Mouse (Mus musculus) midbrain, embryonic 12.5 days (tissue): ENCODE results near the gene Pinlyp. TPM values are rescaled to one million over a fixed set of nuclear protein-coding genes. Genes with fewer than 3 reads are reported as not detected.

Experiments used
- ATAC-seq: fragments of 200-750 bp; cut with Nextera tagmentation; 2 replicates; pipeline ENCODE4 v1.8.0; 2017; ENCODE audit warnings: low read depth, moderate TSS enrichment, moderate library complexity; ENCODE audit not compliant: low FRiP score
- H3K27ac ChIP-seq: fragments of 300-500 bp; sonication (generic); replicated peaks from 2 replicates; pipeline ENCODE4 v1.5.1; 2016; ENCODE audit warnings: mild to moderate bottlenecking
- H3K27me3 ChIP-seq: fragments of 300-500 bp; sonication (generic); 2 replicates; pipeline ENCODE4 v1.6.1; 2016; ENCODE audit warnings: mild to moderate bottlenecking
- H3K36me3 ChIP-seq: fragments of 300-500 bp; sonication (generic); 2 replicates; pipeline ENCODE4 v1.6.1; 2016
- H3K4me1 ChIP-seq: fragments of 300-500 bp; sonication (generic); 2 replicates; pipeline ENCODE4 v1.6.1; 2016
- H3K4me2 ChIP-seq: fragments of 300-500 bp; sonication (generic); replicated peaks from 2 replicates; pipeline ENCODE4 v1.6.1; 2016; ENCODE audit warnings: mild to moderate bottlenecking, moderate library complexity
- H3K4me3 ChIP-seq: fragments of 300-500 bp; sonication (generic); 2 replicates; pipeline ENCODE4 v1.5.1; 2016; ENCODE audit warnings: mild to moderate bottlenecking
- H3K9ac ChIP-seq: fragments of 300-500 bp; sonication (generic); replicated peaks from 2 replicates; pipeline ENCODE4 v1.6.1; 2016; ENCODE audit warnings: mild to moderate bottlenecking, moderate library complexity
- H3K9me3 ChIP-seq: fragments of 300-500 bp; sonication (generic); 2 replicates; pipeline ENCODE4 v1.6.1; 2016; ENCODE audit warnings: mild to moderate bottlenecking
- WGBS: fragments of 180-500 bp; shearing (Covaris S2); methylation state at CpG from one replicate; pipeline ENCODE4 v1.1.7; 2016; 5-methylcytosine and 5-hydroxymethylcytosine counted together
- polyA plus RNA-seq: library from polyadenylated mRNA; unstranded; fragments of >200 nt; fragmentation: Nextera tagmentation; extraction: Ambion mirVana; gene quantifications from 2 replicates; pipeline ENCODE4 v1.2.1, GENCODE M21; 2016

Gene Pinlyp
- polyA plus RNA-seq, 1 experiment from 2014 or later: not detected

- no peak for ATAC-seq
Measured at GRCm38 (mm10) chr7:24555786-24556185, 9.9 kb upstream of the Pinlyp start.

GRCm38 (mm10) chr7:24551985-24552759 lies 6.3 kb upstream of the Pinlyp start:
- peaks cover 70% of the 10 kb centered on the region for H3K36me3 ChIP-seq
- peaks cover 11% of the 10 kb centered on the region for H3K4me1 ChIP-seq
- WGBS: 94% methylated on average over 12 of the region's 12 CpGs
- no peaks in the 10 kb centered on the region for H3K27me3 ChIP-seq
- no peak for ATAC-seq
- no peak overlapping the region for H3K4me2 ChIP-seq
- no peaks in the 10 kb centered on the region for H3K9me3 ChIP-seq
- H3K9ac ChIP-seq: no peak overlapping the region
- no peak overlapping the region for H3K27ac ChIP-seq
- no peak overlapping the region for H3K4me3 ChIP-seq

More at GRCm38 (mm10) chr7:24555786-24556185, 9.9 kb upstream of the Pinlyp start:
- no peak overlapping the region for H3K4me3 ChIP-seq
- no peak overlapping the region for H3K4me2 ChIP-seq
- no peak overlapping the region for H3K27ac ChIP-seq
- no peaks in the 10 kb centered on the region for H3K4me1 ChIP-seq
- no peaks in the 10 kb centered on the region for H3K9me3 ChIP-seq
- WGBS: 96% methylated on average over 10 of the region's 10 CpGs
- no peak overlapping the region for H3K9ac ChIP-seq
- H3K27me3 ChIP-seq: no peaks in the 10 kb centered on the region
- peaks cover 68% of the 10 kb centered on the region for H3K36me3 ChIP-seq

DNA sequence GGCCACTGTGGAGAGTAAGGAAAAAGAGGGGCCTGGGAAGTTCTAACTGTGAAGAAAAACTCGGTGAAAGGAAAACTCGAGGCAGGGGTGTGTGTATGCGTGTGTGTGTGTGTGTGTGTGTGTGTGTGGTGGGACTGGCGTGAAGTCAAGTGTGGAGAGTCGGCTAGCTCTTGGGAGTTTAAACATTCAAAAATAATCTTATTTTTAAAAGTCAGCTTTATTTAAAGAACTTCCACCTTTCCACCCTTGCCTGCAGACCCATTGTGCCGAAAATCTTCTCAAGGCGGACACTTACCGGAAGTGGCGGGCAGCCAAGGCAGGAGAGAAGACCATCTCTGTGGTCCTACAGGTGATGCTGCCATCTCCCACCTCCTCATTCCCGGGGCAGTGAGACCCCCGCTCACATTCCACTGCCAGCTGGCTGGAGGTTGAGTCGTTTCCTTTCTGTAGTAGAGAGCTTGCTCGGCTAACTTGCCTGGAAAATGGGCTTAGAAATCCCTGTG lies 1.7 kb upstream of the Pinlyp start:
- WGBS: 29% methylated on average over 13 of the region's 13 CpGs

GRCm38 (mm10) chr7:24546634-24547389 lies 894 bp upstream of the Pinlyp start:
- peak; percentile 97 for ATAC-seq
- Histone ChIP-seq H3K27ac (peak overlapping the region; percentile 50), H3K9ac (peak overlapping the region; percentile 79), H3K27me3 (no peaks in the 10 kb centered on the region), H3K4me3 (peak overlapping the region; percentile 67), H3K9me3 (no peaks in the 10 kb centered on the region), H3K4me1 (peaks cover 17% of the 10 kb centered on the region), H3K4me2 (peak overlapping the region; percentile 73), H3K36me3 (peaks cover 26% of the 10 kb centered on the region)
- WGBS: under 1% methylated on average over 57 of the region's 57 CpGs

More for the DNA sequence above, 1.7 kb upstream of the Pinlyp start:
- Histone ChIP-seq H3K4me1 (peaks cover 17% of the 10 kb centered on the region), H3K9ac (peak overlapping the region; percentile 79), H3K9me3 (no peaks in the 10 kb centered on the region), H3K4me3 (peak overlapping the region; percentile 67), H3K4me2 (peak overlapping the region; percentile 73), H3K27ac (peak overlapping the region; percentile 36; the same call in 1 of the 2 replicates), H3K36me3 (peaks cover 34% of the 10 kb centered on the region), H3K27me3 (no peaks in the 10 kb centered on the region)
- no peak for ATAC-seq

GRCm38 (mm10) chr7:24544506-24544905 lies 1.4 kb downstream of the Pinlyp start:
- no peak for ATAC-seq
- H3K27ac ChIP-seq: no peak overlapping the region
- no peaks in the 10 kb centered on the region for H3K27me3 ChIP-seq
- H3K36me3 ChIP-seq: peaks cover 13% of the 10 kb centered on the region
- 78% methylated on average over 2 of the region's 2 CpGs for WGBS
- H3K9me3 ChIP-seq: no peaks in the 10 kb centered on the region
- H3K4me1 ChIP-seq: peaks cover 17% of the 10 kb centered on the region
- no peak overlapping the region for H3K4me2 ChIP-seq
- H3K9ac ChIP-seq: no peak overlapping the region
- H3K4me3 ChIP-seq: no peak overlapping the region

- no peak for ATAC-seq
- 88% methylated on average over 4 of the region's 4 CpGs for WGBS
- Histone ChIP-seq H3K9ac (no peak overlapping the region), H3K9me3 (no peaks in the 10 kb centered on the region), H3K27me3 (no peaks in the 10 kb centered on the region), H3K36me3 (peaks cover 20% of the 10 kb centered on the region), H3K4me2 (no peak overlapping the region), H3K4me1 (0 out of 2 replicates have a peak, but pooled peaks cover 3% of the 10 kb centered on the region), H3K27ac (no peak overlapping the region), H3K4me3 (no peak overlapping the region)
Measured at GRCm38 (mm10) chr7:24539686-24540085, 6.2 kb downstream of the Pinlyp start.

DNA sequence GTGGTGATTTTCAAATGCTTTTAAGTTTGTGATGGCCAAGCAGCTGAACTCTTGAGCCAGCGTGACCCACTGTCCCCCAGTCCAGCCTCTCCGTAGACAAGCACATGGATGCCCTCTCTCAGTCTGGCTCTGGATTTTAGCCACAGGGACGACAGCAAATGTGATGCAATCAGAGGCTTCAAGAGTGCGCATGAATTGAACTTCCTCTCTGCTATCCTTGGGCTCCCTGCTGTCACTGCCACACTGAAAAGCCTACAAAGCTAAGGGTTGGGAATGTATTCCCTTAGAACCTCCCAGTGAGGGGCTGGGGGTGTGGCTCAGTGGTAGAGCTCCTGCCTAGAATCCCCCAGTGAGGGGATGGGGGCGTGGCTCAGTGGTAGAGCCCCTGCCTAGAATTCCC lies 7.2 kb downstream of the Pinlyp start:
- Histone ChIP-seq H3K4me1 (peaks cover 12% of the 10 kb centered on the region), H3K9me3 (no peaks in the 10 kb centered on the region), H3K4me3 (no peak overlapping the region), H3K9ac (no peak overlapping the region), H3K4me2 (no peak overlapping the region), H3K27me3 (peaks cover 9% of the 10 kb centered on the region), H3K36me3 (peaks cover 29% of the 10 kb centered on the region), H3K27ac (no peak overlapping the region)
- no peak for ATAC-seq
- 82% methylated on average over 5 of the region's 5 CpGs for WGBS

DNA sequence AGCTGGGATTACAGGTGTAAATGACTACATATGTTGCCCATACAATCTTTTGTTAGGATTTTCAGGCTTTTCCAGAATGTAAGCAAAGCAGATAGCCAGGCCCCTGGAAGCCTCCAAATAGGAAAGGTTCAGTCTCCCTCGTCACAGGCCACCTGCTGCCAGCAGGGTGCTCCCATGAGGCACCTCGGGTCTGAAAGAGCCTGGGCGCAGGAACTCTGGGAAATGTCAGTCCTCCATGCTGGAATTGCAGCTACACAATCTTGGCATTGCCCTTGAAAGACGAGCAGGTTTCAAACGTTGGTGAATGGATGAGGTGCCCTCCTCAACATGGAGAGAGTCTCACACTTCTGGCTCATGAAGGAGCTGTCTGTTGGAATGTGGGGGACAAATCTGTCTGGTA lies 7.8 kb downstream of the Pinlyp start:
- Histone ChIP-seq H3K36me3 (peaks cover 34% of the 10 kb centered on the region), H3K4me3 (no peak overlapping the region), H3K9ac (no peak overlapping the region), H3K27me3 (peaks cover 14% of the 10 kb centered on the region), H3K4me2 (no peak overlapping the region), H3K27ac (no peak overlapping the region), H3K9me3 (no peaks in the 10 kb centered on the region), H3K4me1 (peaks cover 18% of the 10 kb centered on the region)
- no peak for ATAC-seq
- WGBS: 52% methylated on average over 5 of the region's 5 CpGs

DNA sequence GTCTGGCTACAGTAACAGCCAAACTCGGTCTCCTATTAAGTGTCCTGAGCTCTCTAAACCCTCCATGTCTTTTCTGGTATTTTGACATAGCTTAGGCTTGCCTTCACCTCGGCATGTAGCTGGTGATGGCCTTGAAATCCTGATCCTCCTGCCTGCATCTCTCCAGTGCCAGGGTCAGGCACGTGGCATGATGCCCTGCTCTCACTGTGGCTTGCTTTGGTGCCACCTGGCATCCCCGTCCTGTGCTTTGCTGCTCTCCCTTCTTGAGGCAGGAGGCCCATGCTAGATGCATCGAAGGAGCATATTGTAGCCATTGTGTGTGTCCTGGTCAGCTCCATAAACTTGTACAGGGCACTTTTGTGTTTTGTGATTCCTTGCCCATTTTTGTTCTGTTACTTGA lies 8.3 kb downstream of the Pinlyp start:
- H3K27me3 ChIP-seq: peaks cover 18% of the 10 kb centered on the region
- peaks cover 37% of the 10 kb centered on the region for H3K36me3 ChIP-seq
- no peak overlapping the region for H3K4me3 ChIP-seq
- H3K9me3 ChIP-seq: no peaks in the 10 kb centered on the region
- H3K4me1 ChIP-seq: peaks cover 21% of the 10 kb centered on the region
- H3K9ac ChIP-seq: no peak overlapping the region
- no peak overlapping the region for H3K4me2 ChIP-seq
- WGBS: 77% methylated on average over 5 of the region's 5 CpGs
- no peak for ATAC-seq
- H3K27ac ChIP-seq: no peak overlapping the region

DNA sequence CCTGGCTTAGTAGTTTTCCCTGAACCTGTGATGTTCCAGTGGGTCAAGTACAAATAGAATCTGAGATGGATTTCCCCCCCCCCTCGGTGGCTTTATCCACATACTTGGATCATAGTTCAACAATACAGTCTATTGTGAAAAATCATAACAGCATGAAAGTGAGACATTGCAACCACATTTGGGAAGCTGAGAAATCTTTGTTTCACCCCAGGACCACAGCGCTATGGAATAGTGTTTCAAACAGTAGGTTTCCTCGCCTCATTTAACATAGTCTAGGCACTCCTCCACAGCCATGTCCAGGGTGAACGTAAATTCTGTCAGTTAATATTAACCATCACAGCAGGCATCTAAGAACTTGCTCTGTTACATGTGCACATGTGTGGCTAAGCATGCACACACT lies 8.8 kb downstream of the Pinlyp start:
- Histone ChIP-seq H3K9ac (no peak overlapping the region), H3K4me2 (no peak overlapping the region), H3K27ac (no peak overlapping the region), H3K27me3 (peaks cover 22% of the 10 kb centered on the region), H3K36me3 (peaks cover 37% of the 10 kb centered on the region), H3K9me3 (no peaks in the 10 kb centered on the region), H3K4me3 (no peak overlapping the region), H3K4me1 (peaks cover 26% of the 10 kb centered on the region)
- 81% methylated on average over 4 of the region's 4 CpGs for WGBS
- no peak for ATAC-seq

- no peaks in the 10 kb centered on the region for H3K9me3 ChIP-seq
- WGBS: 22% methylated on average over 19 of the region's 19 CpGs
- peak overlapping the region; percentile 22 for H3K4me3 ChIP-seq
- no peak for ATAC-seq
- H3K9ac ChIP-seq: 0 out of 2 replicates have a peak overlapping the region, but pooled peaks have one; percentile 39
- peaks cover 41% of the 10 kb centered on the region for H3K4me1 ChIP-seq
- H3K4me2 ChIP-seq: peak overlapping the region; percentile 34
- peaks cover 37% of the 10 kb centered on the region for H3K36me3 ChIP-seq
- H3K27ac ChIP-seq: no peak overlapping the region
- H3K27me3 ChIP-seq: peaks cover 25% of the 10 kb centered on the region
Measured at GRCm38 (mm10) chr7:24534301-24534700, 11.6 kb downstream of the Pinlyp start.

- no peak overlapping the region for H3K27ac ChIP-seq
- H3K4me3 ChIP-seq: peak overlapping the region; percentile 22
- peak overlapping the region; percentile 39; the same call in 1 of the 2 replicates for H3K9ac ChIP-seq
- peaks cover 25% of the 10 kb centered on the region for H3K27me3 ChIP-seq
- ATAC-seq: no peak
- peaks cover 43% of the 10 kb centered on the region for H3K4me1 ChIP-seq
- peak overlapping the region; percentile 34 for H3K4me2 ChIP-seq
- WGBS: 16% methylated on average over 42 of the region's 42 CpGs
- H3K9me3 ChIP-seq: no peaks in the 10 kb centered on the region
- H3K36me3 ChIP-seq: peaks cover 37% of the 10 kb centered on the region
Measured at GRCm38 (mm10) chr7:24533806-24534205, 12.1 kb downstream of the Pinlyp start.
